Mouse (Mus musculus) cerebellum, postnatal 25 days (tissue): ENCODE results near the gene Calm2.
A peak's percentile ranks its signal among the peaks of the same experiment; 100 is the strongest.

ENCODE experiments used
- DNase-seq, 2 experiments: peaks; one replicate each; pipeline ENCODE4 v3.0.0; 2021; ENCODE audit warnings: mixed read lengths in 2 of 2

Gene Calm2

DNA sequence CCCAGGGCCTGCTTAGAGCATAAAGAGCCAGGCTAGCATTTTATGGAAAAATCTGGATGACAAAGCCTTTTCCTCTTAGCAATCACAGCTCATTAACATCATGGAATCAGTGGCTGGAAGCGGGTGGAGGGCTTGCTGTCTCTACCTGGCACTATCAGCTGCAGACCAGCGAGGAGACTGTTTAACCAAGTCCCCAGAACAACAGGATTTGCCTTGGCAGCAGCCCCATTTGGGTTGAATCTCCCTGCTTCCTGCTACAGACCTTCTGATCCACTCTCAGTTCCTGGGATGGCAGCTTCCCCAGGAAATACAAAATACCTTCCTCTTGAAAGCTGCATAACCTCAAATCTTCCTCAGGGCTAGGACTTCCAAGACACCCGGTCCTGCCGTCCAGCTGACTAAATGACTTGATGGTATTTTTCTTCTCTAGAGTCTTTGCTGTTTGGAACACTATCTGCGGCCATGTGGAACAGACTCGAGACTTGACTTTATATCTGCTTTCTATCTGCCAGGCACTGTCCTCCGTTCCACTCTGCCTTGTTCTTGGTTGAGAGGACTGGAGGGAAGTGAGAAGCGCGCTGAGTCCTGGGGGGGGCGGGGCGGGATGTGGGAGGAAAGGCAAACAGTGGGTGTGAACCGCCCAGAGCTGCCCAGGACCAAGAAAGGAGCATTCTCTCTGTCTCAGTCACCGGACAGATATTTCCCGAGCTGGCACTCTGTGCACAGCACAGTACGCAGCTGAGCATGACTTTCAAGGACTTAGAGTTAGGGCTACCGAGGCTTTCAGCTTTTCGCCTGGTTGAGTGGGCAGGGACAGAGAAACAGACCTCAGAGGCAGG, 12.4 kb upstream of the Calm2 start:
- peak; percentile 58 to 69 for DNase-seq

DNA sequence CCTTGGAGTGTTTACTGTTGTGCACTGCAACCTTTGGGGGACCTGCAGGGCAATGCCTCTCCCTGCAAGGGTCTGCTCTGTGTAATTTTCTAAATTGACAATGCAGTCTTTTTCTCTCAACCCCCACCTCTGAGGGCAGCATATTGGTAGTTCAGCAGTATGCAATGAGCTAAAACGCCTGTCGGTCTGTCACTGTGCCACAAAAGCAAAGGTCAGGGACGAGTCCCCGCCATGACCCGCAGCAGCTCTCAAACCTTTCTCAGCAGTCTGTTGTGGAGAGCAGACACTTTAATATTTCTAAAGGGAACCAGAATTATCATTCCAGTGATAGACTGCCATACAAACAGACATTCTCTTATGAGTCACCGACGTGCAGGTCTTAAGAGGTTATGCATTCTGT, 11.2 kb upstream of the Calm2 start:
- no peak for DNase-seq

DNA sequence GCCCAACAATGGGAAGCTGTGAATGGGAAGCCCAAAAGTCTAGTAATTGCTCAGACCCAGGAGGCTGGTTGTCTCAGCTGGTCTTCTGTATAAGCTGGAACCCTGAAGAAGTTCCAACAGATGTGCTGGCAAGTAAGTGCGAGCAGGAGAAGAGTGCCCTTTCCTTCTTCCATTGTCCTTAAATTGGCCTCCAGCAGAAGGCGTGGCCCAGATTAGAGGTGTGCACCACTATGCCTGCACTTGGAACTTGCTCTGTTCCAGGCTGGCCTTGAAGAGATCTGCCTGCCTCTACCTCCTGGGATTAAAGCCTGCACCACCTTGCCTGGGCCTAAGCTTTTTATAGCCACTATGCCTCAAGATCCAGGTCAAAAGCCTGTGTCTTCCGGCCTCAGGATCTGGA, 7.4 kb upstream of the Calm2 start:
- no peak for DNase-seq

DNA sequence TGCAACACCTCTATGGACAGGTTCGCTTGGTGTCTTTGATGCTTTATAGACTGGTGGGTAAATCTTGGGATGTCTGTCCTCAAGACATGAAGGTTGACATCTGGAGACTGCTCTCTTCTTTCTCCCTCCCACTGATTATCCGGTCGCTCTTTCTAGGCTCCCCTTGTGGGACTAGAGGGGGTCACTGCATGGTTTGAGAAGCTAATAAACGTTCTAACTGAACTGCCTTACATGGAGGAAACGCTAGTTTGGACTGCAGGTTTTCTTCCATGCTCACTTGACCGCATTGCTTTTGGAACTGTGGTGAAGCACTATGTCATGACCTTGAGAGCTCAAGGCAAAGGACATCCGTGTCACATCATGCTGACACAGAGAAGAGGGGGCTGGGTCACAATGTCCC, 6.6 kb upstream of the Calm2 start:
- DNase-seq: no peak

DNA sequence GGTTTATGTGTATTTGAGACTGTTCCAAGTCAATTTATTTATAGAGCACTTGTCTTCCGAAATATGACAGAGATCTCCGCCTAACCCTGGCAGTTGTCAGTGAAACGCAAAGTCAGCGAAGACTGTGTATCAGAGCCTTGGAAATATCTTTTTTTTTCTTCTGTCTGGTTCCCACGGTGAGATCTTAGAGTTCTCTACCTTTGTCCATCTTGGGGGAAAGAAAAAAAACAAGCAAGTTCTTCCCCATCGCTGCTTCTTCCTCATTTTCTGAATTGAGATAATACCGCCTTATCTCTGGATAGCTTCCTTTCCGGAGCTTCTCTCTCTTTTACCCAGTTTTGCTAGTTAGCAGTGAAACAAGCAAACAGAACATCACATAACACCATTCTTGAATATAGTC, 2.1 kb upstream of the Calm2 start:
- DNase-seq: no peak

DNA sequence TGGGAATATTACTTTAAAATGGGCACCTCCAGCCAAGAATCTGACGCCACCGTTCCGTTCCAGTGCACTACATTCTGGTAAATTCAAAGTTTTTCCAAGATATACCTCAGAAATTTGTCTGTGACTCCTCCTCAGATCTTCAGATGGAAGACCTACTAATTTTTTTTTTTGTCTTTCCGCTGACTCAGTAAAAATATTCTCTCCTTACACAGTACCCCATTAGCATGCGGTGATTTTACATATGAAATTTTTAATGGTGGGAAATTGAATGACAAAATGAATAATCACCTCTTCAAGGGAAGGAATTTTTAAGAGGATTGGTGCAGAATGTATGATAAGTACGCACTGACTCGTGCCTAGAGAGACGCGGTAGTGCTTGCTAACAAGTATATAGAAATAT, 1.6 kb upstream of the Calm2 start:
- no peak for DNase-seq

DNA sequence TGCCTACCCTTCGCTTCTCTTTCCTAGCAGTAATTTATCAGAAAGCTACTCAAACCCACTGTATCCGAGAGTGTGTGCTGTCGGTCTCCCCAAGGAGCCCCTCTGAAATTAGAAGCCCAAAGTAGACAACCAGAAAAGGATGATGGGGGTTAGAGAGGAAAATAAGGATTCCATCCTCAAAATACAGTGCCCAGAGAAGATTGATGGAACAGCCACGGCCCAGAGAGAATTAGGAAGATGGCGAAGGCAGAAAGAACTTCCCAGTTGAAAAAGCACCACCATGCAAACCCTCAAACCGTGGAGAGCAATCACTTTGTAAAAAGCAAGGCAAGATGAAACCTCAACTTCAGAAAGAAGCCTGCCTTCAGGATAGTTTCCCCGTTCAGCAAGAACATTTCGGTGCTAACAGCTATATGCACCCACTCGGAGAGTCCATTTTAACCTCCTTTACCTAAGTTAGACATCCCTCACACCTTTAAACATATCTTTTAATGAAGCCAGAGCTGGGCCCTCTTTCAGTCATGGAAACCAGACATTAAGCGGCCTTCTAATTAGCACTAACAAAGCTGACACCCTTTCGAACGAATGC, 971 bp upstream of the Calm2 start:
- peak in 1 of 2 experiments; percentile 52 for DNase-seq

DNA sequence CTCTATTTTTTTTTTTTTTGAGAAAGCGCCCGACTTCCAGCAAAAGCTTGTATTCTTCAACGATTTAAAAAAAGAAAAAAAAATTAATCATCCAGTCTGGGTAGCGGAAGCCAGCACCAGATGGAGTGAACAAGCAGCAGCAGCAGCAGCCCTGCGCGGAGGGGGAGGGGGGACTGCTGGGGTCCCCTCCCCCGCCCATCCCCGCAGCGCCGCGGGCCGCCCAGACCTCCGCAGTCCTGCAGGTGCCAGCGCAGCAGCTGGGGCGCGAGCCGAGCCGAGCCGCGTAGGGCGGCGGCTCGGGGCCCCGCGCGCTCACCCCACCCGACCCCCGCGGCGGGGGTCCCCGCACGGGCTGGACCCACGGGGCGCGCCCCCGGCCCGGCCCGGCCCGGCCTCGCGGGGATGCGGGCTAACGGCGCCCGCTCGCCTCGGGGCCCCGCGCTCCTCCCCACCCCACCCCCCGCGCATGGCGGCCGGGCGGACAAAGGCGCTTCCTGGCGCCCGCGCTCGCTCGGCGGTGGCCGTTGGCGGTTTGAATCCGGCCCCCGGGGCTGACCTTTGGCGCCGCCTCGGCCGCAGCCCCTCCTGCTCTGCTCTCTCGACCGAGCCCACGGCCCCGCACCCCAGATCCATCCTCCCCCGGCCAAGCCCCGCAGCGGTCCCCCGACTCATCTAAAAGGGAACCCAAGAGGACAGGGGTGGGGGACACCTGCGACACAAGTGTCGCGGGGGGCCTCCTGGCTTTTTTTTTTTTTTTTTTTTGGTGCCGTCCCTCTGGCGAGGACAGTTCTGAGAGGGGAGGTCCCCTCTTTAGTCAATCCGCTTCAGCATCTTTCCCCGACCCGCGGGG, 593 bp downstream of the Calm2 start:
- DNase-seq: peak; percentile 78 to 85

DNA sequence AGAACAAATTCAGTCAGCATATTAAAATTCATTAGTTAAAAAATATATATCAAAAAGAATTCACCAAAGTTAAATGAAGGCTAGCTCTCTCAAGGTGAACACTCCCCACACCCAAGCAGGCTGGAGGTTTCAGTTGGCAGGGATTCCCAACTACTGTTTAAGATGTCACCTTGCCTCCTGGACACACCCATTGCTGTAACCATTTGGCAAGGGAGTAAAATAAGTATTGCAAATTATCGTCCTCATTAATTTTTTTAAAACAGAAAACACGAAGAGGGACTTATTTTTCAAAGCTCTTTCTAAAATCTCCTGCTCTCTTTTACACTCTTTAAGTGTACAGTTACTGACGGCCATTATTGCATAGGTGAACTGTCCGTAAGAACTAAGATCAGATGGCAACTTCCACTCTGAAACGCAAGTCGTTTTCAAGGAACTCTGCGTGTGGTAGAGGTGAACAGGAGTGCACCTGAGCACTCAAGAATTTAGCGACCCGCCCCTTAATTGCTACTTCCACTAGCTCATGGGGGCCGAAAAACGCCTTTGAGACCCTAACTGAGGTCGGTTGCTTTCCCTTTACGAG, 1.3 kb downstream of the Calm2 start:
- DNase-seq: no peak

DNA sequence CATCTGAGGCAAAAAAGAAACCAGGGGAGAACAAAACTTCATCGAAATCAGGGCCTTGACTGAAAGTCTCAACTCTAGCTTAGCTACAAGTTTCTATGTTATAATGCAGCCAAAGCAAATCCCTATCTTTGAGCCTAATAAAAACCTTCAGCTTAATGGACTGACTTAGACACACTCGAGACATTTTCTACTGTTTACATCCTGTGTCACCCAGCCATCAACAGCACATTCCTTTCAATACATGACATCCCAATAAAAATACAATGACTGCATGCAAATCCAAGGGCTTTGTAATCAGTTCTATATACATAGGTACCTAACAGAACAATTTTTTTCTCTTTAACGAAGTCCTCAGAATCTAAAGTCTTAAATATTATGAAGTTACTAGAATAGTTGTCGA, 2.0 kb downstream of the Calm2 start:
- no peak for DNase-seq

DNA sequence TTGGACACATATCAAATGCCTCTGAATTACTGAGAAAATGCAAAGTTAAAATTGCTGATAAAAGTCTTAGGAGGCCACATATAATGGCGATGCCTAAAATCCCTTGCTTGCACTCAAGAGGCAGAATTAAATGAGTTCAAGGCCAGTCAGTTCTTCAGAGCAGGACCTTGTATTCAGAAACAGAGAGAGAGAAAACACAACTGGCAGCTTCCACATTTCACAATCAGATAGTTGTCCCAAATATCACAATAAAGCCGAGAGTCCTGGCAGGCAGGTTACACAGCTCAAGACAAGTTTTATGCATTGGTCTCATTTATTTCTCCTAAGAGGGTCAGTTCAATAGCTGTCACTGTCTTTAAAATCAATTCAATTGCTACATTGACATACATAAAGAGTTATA, 5.2 kb downstream of the Calm2 start:
- DNase-seq: no peak

DNA sequence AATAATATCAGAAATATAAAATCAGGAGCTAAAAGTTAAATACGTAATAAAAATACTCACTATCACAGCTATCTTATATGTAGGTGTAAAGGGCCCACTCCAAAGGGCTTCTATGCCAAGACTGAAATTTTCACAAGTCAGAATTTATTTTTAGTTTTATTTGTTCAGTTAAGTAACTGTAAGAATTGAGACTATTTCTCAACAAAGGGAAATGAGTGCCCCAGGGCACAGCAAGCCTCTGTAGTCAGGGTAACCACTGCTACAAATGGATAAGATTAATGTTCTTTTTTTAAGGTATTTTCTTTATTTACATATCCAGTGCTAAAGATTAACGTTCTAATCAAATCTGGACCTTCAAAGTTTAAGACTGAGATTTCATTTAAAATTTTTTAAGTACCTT, 7.3 kb downstream of the Calm2 start:
- DNase-seq: no peak

DNA sequence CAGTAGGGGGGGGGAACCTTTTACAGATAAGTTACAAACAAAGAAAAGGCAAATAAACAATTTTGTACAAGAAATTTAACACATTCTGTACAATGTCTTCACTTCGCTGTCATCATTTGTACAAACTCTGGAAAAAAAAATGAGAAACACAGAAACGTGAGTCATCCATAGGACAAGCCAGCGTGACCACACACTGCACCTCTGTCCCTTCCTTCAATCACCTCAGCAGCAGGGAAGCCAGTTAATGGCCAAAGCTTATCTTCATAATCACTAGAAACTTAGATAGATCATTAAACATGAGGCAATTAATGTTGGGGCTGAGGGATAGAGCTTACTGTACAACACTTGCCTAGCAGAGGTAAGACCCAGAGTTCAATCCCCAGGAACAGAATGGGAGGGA, 12.8 kb downstream of the Calm2 start:
- no peak for DNase-seq

DNA sequence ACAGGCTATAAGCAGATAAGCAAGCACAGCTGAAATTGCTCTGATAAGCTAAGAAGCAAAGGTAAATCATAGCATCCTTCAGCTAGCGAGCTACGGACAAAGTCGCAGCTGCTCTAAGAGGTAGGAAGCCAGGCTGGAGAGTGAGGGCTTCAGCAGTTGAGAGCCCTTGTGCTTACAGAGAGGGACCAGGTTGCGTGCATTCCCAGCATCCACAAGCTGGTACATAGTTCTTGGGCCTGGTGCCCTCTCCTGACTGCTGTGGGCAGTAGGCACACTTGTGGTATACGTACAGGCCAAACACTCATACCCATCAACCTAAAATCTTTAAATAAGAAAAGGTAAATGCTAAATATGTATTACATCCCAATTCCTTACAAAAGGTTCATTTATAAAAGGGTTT, 14.0 kb downstream of the Calm2 start:
- DNase-seq: peak in 1 of 2 experiments; percentile 14

DNA sequence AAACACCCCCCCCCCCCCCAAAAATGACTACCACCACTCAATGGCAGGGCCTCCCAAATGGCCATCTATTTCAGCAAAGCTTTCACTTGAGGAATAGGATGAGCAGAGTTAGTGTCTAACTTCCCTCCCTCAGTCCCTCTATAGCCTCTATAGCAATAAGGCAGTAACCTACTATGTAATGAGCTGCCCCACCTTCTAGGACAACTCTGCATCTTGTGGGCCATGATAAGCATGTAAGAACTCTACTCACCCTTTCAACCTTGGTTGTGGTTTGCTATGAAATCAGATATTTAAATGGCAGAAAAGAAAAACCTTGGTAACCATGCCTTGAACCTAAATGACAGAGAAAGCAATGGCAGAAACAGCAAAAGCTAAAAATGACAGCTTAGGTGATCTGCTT, 14.4 kb downstream of the Calm2 start:
- DNase-seq: no peak

DNA sequence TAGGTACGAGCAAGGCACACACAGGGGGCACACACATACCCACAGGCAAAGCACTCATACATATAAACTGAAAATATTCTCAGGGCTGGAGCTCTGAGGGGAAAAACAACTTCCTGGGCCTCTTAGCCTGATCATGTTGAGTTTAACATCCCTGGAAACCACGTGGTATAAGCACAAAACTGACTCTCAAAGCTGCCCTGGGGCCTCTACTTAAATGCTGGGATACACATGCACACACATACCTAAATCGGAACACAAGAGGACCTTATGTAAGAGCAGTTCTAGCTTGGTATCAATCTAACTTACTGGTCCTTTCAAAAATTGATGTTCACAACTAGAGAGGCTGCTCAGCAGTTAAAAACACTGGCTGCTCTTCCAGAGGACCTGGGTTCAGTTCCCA, 17.3 kb downstream of the Calm2 start:
- no peak for DNase-seq

DNA sequence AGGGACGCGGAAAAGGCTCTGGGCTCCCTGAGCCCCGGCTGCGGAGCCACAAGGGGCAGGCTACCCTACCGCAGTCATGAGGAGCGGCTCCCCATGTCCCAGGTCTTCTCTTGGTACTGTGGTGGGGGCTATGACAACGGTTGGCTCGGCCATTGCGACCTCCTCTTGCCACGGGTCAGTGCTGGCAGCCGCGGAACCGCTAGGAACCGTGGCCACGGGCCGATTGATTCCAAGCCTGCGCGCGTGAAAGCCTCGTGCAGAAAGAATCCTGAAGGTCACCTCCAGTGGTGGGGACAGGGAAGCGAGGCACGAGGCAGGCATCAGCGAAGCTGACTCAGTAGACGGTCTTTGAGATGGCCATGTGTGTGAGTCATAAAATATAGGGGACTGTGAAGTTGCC, 19.2 kb downstream of the Calm2 start, which contains the start of gene Stpg4:
Gene Stpg4 (minus strand): TSS at position 231 of the 400 bp plus-strand sequence.
- peak in 1 of 2 experiments; percentile 25 for DNase-seq

DNA sequence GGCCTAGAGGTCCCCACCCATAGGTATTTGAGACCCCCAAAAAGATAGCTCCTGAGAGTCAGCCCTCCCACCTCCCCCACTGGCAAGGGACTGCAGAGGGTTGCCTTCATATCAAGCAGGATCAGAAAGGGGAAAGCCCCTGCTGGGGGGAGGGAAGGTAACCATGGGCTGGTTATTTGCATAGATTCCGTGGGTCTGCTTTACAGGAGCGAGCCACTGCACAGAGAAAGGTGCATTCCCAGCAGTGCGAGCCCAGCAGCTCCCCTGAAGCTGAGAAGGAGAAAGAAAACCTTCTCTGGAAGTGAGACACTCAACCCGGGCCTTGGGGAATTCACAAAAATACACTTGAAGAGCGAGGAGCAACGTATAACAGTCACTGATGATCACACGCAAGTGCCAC, 28.7 kb downstream of the Calm2 start:
- DNase-seq: no peak

DNA sequence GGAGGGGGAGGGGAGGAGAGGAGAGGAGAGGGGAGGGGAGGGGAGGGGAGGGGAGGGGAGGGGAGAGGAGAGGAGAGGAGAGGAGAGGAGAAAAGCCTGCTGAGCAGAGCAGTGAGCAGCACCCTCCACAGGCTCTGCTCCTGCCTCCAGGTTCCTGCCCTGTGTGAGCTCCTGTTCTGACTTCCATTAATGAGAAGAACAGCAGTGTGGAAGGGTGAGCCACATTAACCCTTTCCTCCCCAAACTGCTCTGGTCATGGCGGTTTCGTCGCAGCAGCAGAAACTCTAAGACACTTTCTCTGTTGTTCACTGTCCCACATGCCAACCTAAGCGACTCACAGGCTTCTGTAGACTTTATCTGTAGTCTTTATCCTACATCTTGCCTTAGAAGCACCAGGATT, 40.1 kb downstream of the Calm2 start:
- no peak for DNase-seq

DNA sequence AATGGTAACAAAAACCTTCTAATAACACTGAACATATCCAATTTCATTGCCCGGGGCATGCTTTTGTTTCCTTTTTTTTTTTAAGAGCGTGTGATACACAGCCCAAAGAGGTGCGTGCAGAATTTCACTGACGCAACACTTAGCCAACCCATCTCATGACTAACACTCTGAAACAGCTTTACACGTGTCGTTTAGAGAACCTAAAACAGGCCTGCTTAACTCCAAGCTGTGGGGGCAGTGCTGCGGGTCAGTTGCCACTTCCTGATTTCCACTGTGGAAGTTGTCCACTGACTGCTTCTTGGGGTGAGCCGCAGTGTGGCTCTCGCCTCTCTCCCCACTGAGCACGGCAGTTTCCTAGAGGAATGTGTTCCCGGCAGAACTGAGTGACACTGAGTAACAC, 41.2 kb downstream of the Calm2 start:
- DNase-seq: no peak

DNA sequence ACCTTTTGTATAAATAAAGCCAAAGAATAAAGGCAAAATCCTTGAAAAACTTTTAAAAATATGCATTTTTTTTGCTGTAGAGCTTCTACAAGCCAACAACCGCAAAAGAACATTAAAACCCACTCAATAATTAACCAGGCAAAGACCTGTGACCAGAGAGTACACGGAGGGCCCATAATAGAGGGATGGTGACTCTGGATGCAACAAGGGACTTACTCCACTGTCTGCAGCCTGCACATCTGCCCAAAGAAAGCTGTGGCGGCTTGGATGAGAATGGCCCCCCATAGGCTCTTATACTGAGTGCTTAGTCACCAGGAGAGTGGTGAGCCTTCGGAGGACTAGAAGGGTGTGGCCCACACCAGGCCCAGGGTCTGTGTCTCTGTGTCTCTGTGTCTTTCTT, 43.3 kb downstream of the Calm2 start:
- no peak for DNase-seq

DNA sequence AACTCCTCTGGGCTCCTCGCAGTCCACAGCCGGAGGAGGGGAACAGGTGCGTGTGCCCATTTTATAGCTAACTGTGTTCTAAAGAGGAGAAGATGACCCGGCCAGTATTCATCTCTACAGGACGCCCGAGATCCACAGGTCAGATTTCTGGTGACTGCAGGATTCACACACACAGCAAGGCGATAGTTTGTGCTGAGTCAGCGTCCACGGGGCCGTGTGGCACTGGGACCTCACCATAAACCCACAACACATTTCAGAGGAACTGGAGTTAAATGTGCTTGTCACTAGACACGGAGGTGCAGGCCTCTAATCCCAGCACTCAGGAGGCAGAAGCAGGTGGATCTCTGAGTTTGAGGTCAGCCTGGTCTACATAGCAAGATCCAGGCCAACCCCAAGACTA, 44.3 kb downstream of the Calm2 start:
- DNase-seq: no peak

DNA sequence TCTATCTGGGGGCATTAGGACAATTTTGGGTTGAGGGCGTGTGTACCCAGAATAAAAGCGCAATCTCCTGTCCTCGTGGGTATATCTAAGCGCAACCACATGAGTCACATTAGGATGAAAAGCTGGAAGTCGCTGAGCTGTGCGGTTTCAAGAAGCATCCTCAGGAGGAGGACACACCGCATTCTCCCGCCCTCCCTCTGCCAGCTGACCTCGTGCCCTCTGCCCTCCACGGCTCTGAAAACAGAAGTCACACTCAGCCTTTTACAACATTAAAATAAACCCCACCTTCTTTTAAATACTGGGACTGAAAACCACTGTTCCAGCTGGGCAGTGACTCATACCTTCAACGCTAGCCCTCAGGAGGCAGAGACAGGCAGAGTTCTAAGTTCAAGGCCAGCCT, 49.6 kb downstream of the Calm2 start:
- DNase-seq: no peak
